Mouse (Mus musculus) MEL (cell line): ENCODE data around the gene Mkln1. TPM values are rescaled to one million over a fixed set of nuclear protein-coding genes. Genes with fewer than 3 reads are reported as not detected.

Experiments used
- DNase-seq: peaks from one replicate; pipeline ENCODE4 v3.0.0; 2011; ENCODE audit warnings: low read depth, low spot score
- H3K27ac ChIP-seq: 2 replicates; pipeline ENCODE4 v1.5.1; 2012; ENCODE audit warnings: low read depth, mild to moderate bottlenecking, control low read depth, low read length, moderate library complexity; ENCODE audit not compliant: control insufficient read depth
- H3K27me3 ChIP-seq, 2 experiments: fragments of 150-350 bp in 1 of 2; sonication (generic) in 1 of 2; 2 replicates each; pipeline ENCODE4 v1.6.1; 2012; ENCODE audit warnings: low read length in 2 of 2, mild to moderate bottlenecking in 2 of 2, improper control_type of control experiment in 1 of 2, moderate library complexity in 1 of 2; ENCODE audit not compliant: insufficient read depth in 2 of 2, control insufficient read depth in 1 of 2
- H3K36me3 ChIP-seq, 2 experiments: 2 replicates each; pipeline ENCODE4 v1.6.1; 2012 to 2014; ENCODE audit warnings: low read length in 2 of 2, improper control_type of control experiment in 1 of 2, inconsistent platforms in 1 of 2, mild to moderate bottlenecking in 1 of 2; ENCODE audit not compliant: insufficient read depth in 2 of 2, control insufficient read depth in 1 of 2
- H3K4me1 ChIP-seq, 2 experiments: fragments of 150-350 bp in 1 of 2; sonication (generic) in 1 of 2; 2 replicates each; pipeline ENCODE4 v1.6.1; 2012; ENCODE audit warnings: low read length in 2 of 2, improper control_type of control experiment in 1 of 2, mild to moderate bottlenecking in 1 of 2; ENCODE audit not compliant: insufficient read depth in 2 of 2, control insufficient read depth in 1 of 2
- H3K4me3 ChIP-seq, 2 experiments: fragments of 150-350 bp in 1 of 2; sonication (generic) in 1 of 2; 2 replicates each; pipeline ENCODE4 v1.5.1; 2012; ENCODE audit warnings: low read depth in 2 of 2, low read length in 2 of 2, mild to moderate bottlenecking in 2 of 2, moderate library complexity in 2 of 2, control low read depth in 1 of 2, improper control_type of control experiment in 1 of 2; ENCODE audit not compliant: control insufficient read depth in 1 of 2, insufficient read depth in 1 of 2
- H3K79me2 ChIP-seq: 2 replicates; pipeline ENCODE4 v1.6.1; 2012; ENCODE audit warnings: mild to moderate bottlenecking, low read length, moderate library complexity; ENCODE audit not compliant: control insufficient read depth, poor library complexity, insufficient read depth
- H3K9ac ChIP-seq: 2 replicates; pipeline ENCODE4 v1.6.1; 2012; ENCODE audit warnings: low read depth, mild to moderate bottlenecking, control low read depth, low read length, moderate library complexity; ENCODE audit not compliant: control insufficient read depth, poor library complexity, severe bottlenecking
- H3K9me3 ChIP-seq: fragments of 150-350 bp; sonication (generic); replicated peaks from 2 replicates; pipeline ENCODE4 v1.6.1; 2012; ENCODE audit warnings: mild to moderate bottlenecking, low read length, improper control_type of control experiment, moderate library complexity; ENCODE audit not compliant: insufficient read depth
- BHLHE40 ChIP-seq: IDR thresholded peaks from 2 replicates; pipeline ENCODE4 v1.6.1; 2012; ENCODE audit warnings: low read depth, mild to moderate bottlenecking, inconsistent platforms, low read length, improper control_type of control experiment, borderline replicate concordance
- CHD1 ChIP-seq: IDR thresholded peaks from 2 replicates; pipeline ENCODE4 v1.6.1; 2012; ENCODE audit warnings: low read depth, mild to moderate bottlenecking, inconsistent platforms, low read length, improper control_type of control experiment
- CTCF ChIP-seq, 3 experiments: IDR thresholded peaks in 2 of 3; conservative IDR thresholded peaks in 1 of 3; 2 replicates each; pipeline ENCODE4 v1.5.1; 2011 to 2012; ENCODE audit warnings: low read length in 3 of 3, low read depth in 2 of 3, mild to moderate bottlenecking in 2 of 3, improper control_type of control experiment in 1 of 3, inconsistent platforms in 1 of 3, mixed read lengths in 1 of 3, moderate library complexity in 1 of 3; ENCODE audit not compliant: control insufficient read depth in 1 of 3, insufficient read depth in 1 of 3, poor library complexity in 1 of 3, severe bottlenecking in 1 of 3
- ELF1 ChIP-seq: IDR thresholded peaks from 2 replicates; pipeline ENCODE4 v1.6.1; 2014; ENCODE audit warnings: low read depth, mild to moderate bottlenecking, inconsistent platforms, low read length, improper control_type of control experiment, moderate library complexity
- EP300 ChIP-seq, 2 experiments: IDR thresholded peaks; 2 replicates each; pipeline ENCODE4 v1.6.1; 2011; ENCODE audit warnings: improper control_type of control experiment in 2 of 2, low read length in 2 of 2, low read depth in 1 of 2, mild to moderate bottlenecking in 1 of 2
- ETS1 ChIP-seq: IDR thresholded peaks from 2 replicates; pipeline ENCODE4 v1.6.1; 2012; ENCODE audit warnings: low read depth, mild to moderate bottlenecking, inconsistent platforms, low read length, improper control_type of control experiment, moderate library complexity
- GABPA ChIP-seq: IDR thresholded peaks from 2 replicates; pipeline ENCODE4 v1.6.1; 2012; ENCODE audit warnings: low read depth, mild to moderate bottlenecking, inconsistent platforms, low read length, improper control_type of control experiment, moderate library complexity
- HCFC1 ChIP-seq: IDR thresholded peaks from 2 replicates; pipeline ENCODE4 v1.6.1; 2012; ENCODE audit warnings: low read depth, mild to moderate bottlenecking, inconsistent platforms, low read length, improper control_type of control experiment, moderate library complexity
- JUND ChIP-seq: IDR thresholded peaks from 2 replicates; pipeline ENCODE4 v1.6.1; 2011; ENCODE audit warnings: low read depth, mild to moderate bottlenecking, improper control_type of control experiment, low read length
- KAT2A ChIP-seq: conservative IDR thresholded peaks from 2 replicates; pipeline ENCODE4 v1.6.1; 2012; ENCODE audit warnings: low read depth, low read length, improper control_type of control experiment, inconsistent platforms
- MAFK ChIP-seq: IDR thresholded peaks from 2 replicates; pipeline ENCODE4 v1.6.1; 2011; ENCODE audit warnings: low read depth, mild to moderate bottlenecking, low read length, improper control_type of control experiment, borderline replicate concordance
- MAX ChIP-seq: IDR thresholded peaks from 2 replicates; pipeline ENCODE4 v1.6.1; 2011; ENCODE audit warnings: low read length, improper control_type of control experiment
- MAZ ChIP-seq: IDR thresholded peaks from 2 replicates; pipeline ENCODE4 v1.6.1; 2012; ENCODE audit warnings: low read depth, mild to moderate bottlenecking, inconsistent platforms, low read length, improper control_type of control experiment
- MEF2A ChIP-seq: IDR thresholded peaks from 2 replicates; pipeline ENCODE4 v1.6.1; 2014; ENCODE audit warnings: low read depth, mild to moderate bottlenecking, inconsistent platforms, low read length, improper control_type of control experiment; ENCODE audit not compliant: poor library complexity, insufficient replicate concordance, severe bottlenecking; ENCODE audit errors: extremely low read depth
- NELFE ChIP-seq: IDR thresholded peaks from 2 replicates; pipeline ENCODE4 v1.6.1; 2011; ENCODE audit warnings: low read depth, low read length, improper control_type of control experiment
- NRF1 ChIP-seq: IDR thresholded peaks from 2 replicates; pipeline ENCODE4 v1.6.1; 2014; ENCODE audit warnings: low read depth, mild to moderate bottlenecking, inconsistent platforms, low read length, improper control_type of control experiment, moderate library complexity; ENCODE audit not compliant: poor library complexity, insufficient read depth, severe bottlenecking
- POLR2AphosphoS2 ChIP-seq: IDR thresholded peaks from 2 replicates; pipeline ENCODE4 v1.6.1; 2011; ENCODE audit warnings: low read length, improper control_type of control experiment
- POLR2AphosphoS5 ChIP-seq: IDR thresholded peaks from 2 replicates; pipeline ENCODE4 v1.6.1; 2012; ENCODE audit warnings: low read depth, borderline replicate concordance, mild to moderate bottlenecking, inconsistent platforms, low read length, moderate library complexity, mixed read lengths
- RAD21 ChIP-seq: IDR thresholded peaks from 2 replicates; pipeline ENCODE4 v1.6.1; 2011; ENCODE audit warnings: mild to moderate bottlenecking, low read depth, low read length, improper control_type of control experiment
- RCOR1 ChIP-seq: IDR thresholded peaks from 2 replicates; pipeline ENCODE4 v1.6.1; 2012; ENCODE audit warnings: low read depth, mild to moderate bottlenecking, inconsistent platforms, low read length, improper control_type of control experiment
- TCF12 ChIP-seq: IDR thresholded peaks from 2 replicates; pipeline ENCODE4 v1.6.1; 2014; ENCODE audit warnings: low read depth, mild to moderate bottlenecking, inconsistent platforms, low read length, improper control_type of control experiment, moderate library complexity
- UBTF ChIP-seq: IDR thresholded peaks from 2 replicates; pipeline ENCODE4 v1.6.1; 2012; ENCODE audit warnings: low read depth, mild to moderate bottlenecking, inconsistent platforms, low read length, improper control_type of control experiment, moderate library complexity, borderline replicate concordance; ENCODE audit not compliant: insufficient read depth
- USF1 ChIP-seq: IDR thresholded peaks from 2 replicates; pipeline ENCODE4 v1.6.1; 2014; ENCODE audit warnings: low read depth, mild to moderate bottlenecking, inconsistent platforms, low read length, improper control_type of control experiment, moderate library complexity
- USF2 ChIP-seq, 2 experiments: IDR thresholded peaks; 2 replicates each; pipeline ENCODE4 v1.6.1; 2011 to 2012; ENCODE audit warnings: improper control_type of control experiment in 2 of 2, low read length in 2 of 2, borderline replicate concordance in 1 of 2, inconsistent platforms in 1 of 2, low read depth in 1 of 2, mild to moderate bottlenecking in 1 of 2; ENCODE audit not compliant: insufficient read depth in 1 of 2
- ZC3H11A ChIP-seq: IDR thresholded peaks from 2 replicates; pipeline ENCODE4 v1.6.1; 2012; ENCODE audit warnings: low read depth, mild to moderate bottlenecking, inconsistent platforms, low read length, improper control_type of control experiment
- ZKSCAN1 ChIP-seq: IDR thresholded peaks from 2 replicates; pipeline ENCODE4 v1.6.1; 2012; ENCODE audit warnings: low read depth, mild to moderate bottlenecking, inconsistent platforms, low read length, improper control_type of control experiment, moderate library complexity
- polyA plus RNA-seq, 2 experiments: library from polyadenylated mRNA; stranded (reverse) in 1 of 2; unstranded in 1 of 2; fragments of >175 nt in 1 of 2; fragments of >200 nt in 1 of 2; gene quantifications; 2 replicates each; pipeline versions ENCODE4 v1.2.1 to v1.2.4; 2012; ENCODE audit warnings: low replicate concordance in 2 of 2, low read depth in 1 of 2; ENCODE audit not compliant: insufficient read length in 2 of 2, insufficient read depth in 1 of 2, missing spikeins in 1 of 2
- total RNA-seq: library from RNA; depleted of rRNA; stranded (reverse); fragments of 300-350 nt; gene quantifications from 2 replicates; pipeline ENCODE4 v1.2.3, GENCODE M21; 2012

The Mkln1 gene
- total and polyA plus RNA-seq, 3 experiments: 115 to 187 (median 135) TPM

GRCm38 (mm10) chr6:31456988-31457387 is 58.5 kb downstream of the Mkln1 start:
- TF ChIP-seq NELFE: no peak
- TF ChIP-seq CTCF (IDR thresholded peaks at IDR 0.05 in 2 of 3, conservative IDR thresholded peaks at IDR 0.05 in 1 of 3; ENCODE audit: control insufficient read depth in 1 of 3, insufficient read depth in 1 of 3, low read depth in 2 of 3, low read length in 3 of 3, poor library complexity in 1 of 3, severe bottlenecking in 1 of 3): no peak
- no peak for TF ChIP-seq ZKSCAN1
- TF ChIP-seq EP300 (IDR thresholded peaks at IDR 0.05; ENCODE audit: low read depth in 1 of 2, low read length in 2 of 2): no peak
- no peak for TF ChIP-seq USF2 (IDR thresholded peaks at IDR 0.05; ENCODE audit: borderline replicate concordance in 1 of 2, insufficient read depth in 1 of 2, low read depth in 1 of 2, low read length in 2 of 2)
- no peak for TF ChIP-seq ETS1
- TF ChIP-seq MAX: no peak
- no peak for TF ChIP-seq KAT2A
- no peak for TF ChIP-seq TCF12
- no peak for TF ChIP-seq RAD21
- no peak for TF ChIP-seq ELF1
- no peak for TF ChIP-seq CHD1
- no peak for TF ChIP-seq JUND
- no peak for TF ChIP-seq HCFC1
- no peak for TF ChIP-seq MAZ
- no peak for TF ChIP-seq POLR2AphosphoS5
- no peak for TF ChIP-seq USF1
- TF ChIP-seq MAFK: no peak
- Histone ChIP-seq H3K4me1 (no peaks in the 10 kb centered on the region), H3K27ac (no peak overlapping the region)

GRCm38 (mm10) chr6:31469431-31469830 is 70.9 kb downstream of the Mkln1 start:
- peaks cover 3 to 7% of the 10 kb centered on the region in 2 experiments; a peak in 3 of 4 replicates for H3K4me1 ChIP-seq
- H3K79me2 ChIP-seq: no peaks in the 10 kb centered on the region
- peaks cover 8 to 11% of the 10 kb centered on the region in 2 experiments; a peak in 3 of 4 replicates for H3K36me3 ChIP-seq
- TF ChIP-seq ZC3H11A (no peak), BHLHE40 (no peak), CHD1 (no peak), USF1 (no peak), POLR2AphosphoS2 (no peak), EP300 (IDR thresholded peaks at IDR 0.05; ENCODE audit: low read depth in 1 of 2, low read length in 2 of 2) (no peak), UBTF (no peak), MEF2A (no peak), RCOR1 (no peak), RAD21 (no peak), NRF1 (no peak), KAT2A (no peak), GABPA (no peak)
- no peaks in the 10 kb centered on the region for H3K27me3 ChIP-seq
- H3K9me3 ChIP-seq: no peaks in the 10 kb centered on the region
- H3K9ac ChIP-seq: no peak overlapping the region
- no peak overlapping the region for H3K4me3 ChIP-seq
- DNase-seq: no peak
- H3K27ac ChIP-seq: no peak overlapping the region

More at GRCm38 (mm10) chr6:31456988-31457387, 58.5 kb downstream of the Mkln1 start:
- Histone ChIP-seq H3K27me3 (no peaks in the 10 kb centered on the region), H3K9me3 (no peaks in the 10 kb centered on the region), H3K4me3 (no peak overlapping the region), H3K36me3 (peaks cover 0 to 8% of the 10 kb centered on the region in 2 experiments; a peak in 2 of 4 replicates), H3K79me2 (no peaks in the 10 kb centered on the region), H3K9ac (no peak overlapping the region)
- no peak for DNase-seq
